Mouse (Mus musculus) thymus, postnatal 25 days (tissue): ENCODE measurements around the gene Coro1c.
A peak's percentile ranks its signal among the peaks of the same experiment; 100 is the strongest.

Source experiments
- DNase-seq: peaks from one replicate; pipeline ENCODE4 v3.0.0; 2022

The Coro1c gene

DNA sequence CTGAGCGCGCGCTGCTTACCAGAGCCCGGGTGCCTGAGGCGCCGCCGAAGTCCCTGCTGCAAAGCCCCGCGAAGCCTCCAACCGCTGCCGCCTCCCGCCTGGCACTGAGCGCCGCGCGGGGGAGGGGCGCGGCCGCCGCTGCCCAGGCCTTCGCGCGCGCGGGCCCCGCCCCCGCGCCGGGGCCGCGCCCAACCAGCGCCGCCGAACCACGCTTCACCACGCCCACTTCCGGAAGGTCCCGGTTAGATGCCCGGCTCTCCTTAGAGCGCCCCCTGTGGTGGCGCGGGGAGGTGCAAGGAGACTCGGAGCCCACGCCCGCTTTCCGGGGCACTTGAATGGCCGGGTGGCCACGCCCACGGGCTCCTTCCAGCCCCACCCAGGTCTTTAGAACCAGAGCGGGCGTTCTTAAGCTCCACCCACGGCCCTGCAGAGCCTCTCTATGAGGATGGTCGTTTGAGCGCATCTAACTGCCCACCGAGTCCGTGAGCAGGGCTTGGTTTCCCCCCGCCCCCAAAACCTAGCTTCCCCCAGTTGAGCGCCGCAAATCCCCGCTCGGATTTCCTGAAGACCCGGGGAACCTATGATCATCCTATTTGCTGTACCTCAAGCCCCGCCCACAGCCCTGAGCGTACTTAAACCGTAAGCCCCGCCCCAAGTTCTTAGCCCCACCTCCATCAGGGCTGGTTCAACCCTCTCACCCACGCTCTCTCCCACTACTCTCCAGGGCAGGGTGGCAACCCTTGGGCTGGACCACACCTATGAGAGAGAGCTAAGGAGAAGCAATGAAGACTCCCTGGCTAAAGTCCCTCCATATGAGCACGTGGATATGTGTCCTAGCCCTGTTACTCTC lies at the start of gene Coro1c:
Gene Coro1c, minus strand, starts transcription at position 167 of the 850 bp plus-strand sequence.
- DNase-seq: peak; percentile 99

DNA sequence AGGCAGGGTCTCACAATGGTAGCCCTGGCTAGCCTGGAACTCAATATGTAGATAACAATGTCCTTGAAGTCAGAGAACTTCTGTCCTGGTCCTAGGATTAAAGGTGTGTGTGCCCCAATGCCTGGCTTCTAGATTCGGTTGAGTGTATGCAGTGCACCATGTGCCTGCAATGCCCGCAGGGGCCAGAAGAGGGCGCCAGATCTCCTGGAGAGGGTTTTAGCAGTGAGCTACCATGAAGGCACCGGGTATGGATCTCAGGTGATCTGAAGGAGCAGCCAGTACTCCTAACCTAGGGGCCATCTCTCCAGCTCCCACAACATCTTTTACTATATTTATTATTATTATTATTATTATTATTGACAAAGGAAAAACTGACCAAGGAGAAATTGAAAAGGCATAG lies 48.0 kb upstream of the Coro1c start:
- peak; percentile 81 for DNase-seq

DNA sequence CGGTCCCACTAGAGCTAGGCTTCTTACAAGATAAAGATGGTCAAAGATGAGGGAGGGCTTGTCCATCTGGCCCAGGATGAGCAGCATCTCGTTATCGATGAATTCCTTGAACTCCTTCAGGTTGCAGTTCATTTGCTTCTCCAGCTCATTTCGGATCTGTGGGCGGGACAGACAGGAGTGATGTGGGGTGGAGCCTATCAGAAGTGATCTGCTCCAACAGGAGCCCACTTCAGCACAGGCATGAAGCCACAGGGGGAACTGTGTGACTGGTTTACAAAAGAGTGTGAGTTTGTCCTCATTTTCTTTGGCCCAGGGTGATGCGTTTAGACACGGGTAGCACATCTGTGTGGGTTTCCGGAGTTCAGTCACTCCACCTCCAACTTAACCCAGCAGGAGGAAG lies 47.1 kb upstream of the Coro1c start:
- no peak for DNase-seq

GRCm38 (mm10) chr5:113955281-113955680 lies 46.7 kb upstream of the Coro1c start:
- DNase-seq: no peak

GRCm38 (mm10) chr5:113954421-113954820 lies 45.9 kb upstream of the Coro1c start:
- peak; percentile 79 for DNase-seq

GRCm38 (mm10) chr5:113952519-113952918 lies 44.0 kb upstream of the Coro1c start:
- no peak for DNase-seq

DNA sequence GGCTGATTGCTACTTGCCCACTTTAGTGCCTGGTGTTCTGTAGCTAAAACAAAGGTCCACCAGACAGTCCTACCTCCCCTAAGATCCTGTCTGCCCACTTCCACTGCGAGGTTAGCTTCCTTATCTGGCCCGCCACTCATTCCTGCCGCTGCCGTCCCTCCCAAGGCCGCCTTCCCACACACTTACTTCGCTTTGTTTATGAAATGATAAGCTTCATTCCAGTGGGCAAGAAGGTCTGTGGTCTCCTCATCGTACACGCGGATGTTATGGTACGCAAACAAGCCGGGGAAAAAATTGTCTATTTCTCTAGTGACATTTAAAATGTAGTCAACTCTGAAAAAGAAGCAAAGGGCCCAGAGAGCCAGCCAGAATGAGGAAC lies 43.1 kb upstream of the Coro1c start:
- DNase-seq: no peak

DNA sequence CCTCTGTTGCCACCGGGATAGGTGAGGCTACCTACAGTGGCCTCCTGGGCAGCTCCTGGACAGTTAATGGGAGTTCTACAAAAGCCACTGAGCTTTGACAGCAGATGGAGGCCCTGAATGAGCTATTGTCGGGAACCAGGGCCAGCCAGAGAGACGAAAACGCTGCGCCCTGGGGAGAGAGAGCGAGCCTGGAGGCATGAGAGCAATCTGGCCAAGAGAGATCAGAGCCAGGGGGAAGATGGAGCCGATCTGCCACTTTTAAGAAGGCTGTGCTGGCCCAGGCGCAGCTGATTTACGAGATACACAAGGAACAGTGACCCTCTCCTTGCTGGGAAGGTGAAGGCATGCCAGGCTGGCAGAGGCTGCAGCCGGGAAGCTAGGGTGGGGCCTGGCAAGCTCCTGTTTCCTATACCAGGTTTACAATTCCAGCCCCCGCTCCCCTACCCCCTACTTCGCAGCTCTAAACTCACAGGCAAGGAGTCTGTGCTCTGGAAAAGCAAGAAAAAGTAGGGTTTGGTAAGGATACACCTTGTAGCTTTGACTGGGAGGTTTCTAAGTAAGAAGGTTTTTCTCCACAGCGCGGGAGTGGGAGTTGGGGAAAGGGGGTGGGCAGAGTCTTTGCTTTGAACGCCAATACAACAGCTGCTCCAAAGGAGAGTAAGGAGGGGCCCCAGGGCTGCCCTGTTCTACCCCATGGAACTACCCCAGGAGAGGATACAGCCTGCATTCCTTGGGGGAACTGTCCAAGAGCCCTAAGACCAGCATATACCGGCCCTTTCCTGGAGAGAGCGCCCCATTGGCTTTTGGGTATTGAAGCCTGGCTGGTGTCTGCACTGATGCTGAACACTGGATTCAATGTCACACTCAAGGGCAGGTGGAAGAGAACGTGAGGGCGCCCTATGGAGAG lies 42.5 kb upstream of the Coro1c start:
- DNase-seq: no peak

DNA sequence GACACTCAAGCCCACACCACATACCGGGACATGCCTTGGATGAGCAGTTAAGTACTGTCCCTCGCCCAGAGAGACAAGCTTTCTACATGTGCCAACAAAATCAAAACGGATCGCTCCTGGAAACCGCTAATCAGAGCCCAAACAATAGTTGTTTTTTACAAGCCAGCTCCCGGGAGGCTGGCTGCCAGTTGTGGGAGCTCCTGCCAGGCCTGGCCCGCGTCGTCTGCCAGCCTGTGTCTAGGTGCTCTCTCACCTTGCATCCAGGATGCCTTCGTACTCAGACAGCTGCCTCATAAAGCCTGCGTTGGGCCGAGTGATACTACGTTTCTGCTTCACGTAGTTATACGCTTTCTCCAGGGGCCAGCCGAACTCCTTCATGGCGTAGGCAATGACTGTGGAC lies 41.6 kb upstream of the Coro1c start:
- no peak for DNase-seq

DNA sequence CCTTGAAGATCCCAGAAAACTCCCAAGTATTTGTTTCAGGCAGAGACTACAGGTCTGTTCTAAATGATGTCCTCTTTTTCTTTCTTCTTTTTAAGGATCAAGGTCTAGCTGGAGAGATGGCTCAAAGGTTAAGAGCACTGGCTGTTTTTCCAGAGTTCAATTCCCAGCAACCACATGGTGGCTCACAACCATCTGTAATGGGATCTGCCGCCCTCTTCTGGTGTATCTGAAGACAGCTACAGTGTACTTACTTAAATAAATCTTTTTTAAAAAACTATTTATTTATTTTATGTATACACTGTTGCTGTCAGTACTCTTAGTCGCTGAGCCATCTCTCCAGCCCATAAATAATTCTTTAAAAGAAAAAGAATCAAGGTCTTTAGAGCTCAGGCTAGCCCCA lies 38.7 kb upstream of the Coro1c start:
- no peak for DNase-seq

GRCm38 (mm10) chr5:113945126-113945525 lies 36.6 kb upstream of the Coro1c start:
- no peak for DNase-seq

GRCm38 (mm10) chr5:113943328-113943727 lies 34.8 kb upstream of the Coro1c start:
- DNase-seq: no peak

GRCm38 (mm10) chr5:113942580-113942979 lies 34.0 kb upstream of the Coro1c start:
- no peak for DNase-seq

- DNase-seq: no peak
Measured at GRCm38 (mm10) chr5:113939263-113939900, 30.8 kb upstream of the Coro1c start.

- no peak for DNase-seq
Measured at GRCm38 (mm10) chr5:113937650-113938049, 29.1 kb upstream of the Coro1c start.

GRCm38 (mm10) chr5:113933889-113934288 lies 25.3 kb upstream of the Coro1c start:
- no peak for DNase-seq

- no peak for DNase-seq
Measured at GRCm38 (mm10) chr5:113933480-113933879, 24.9 kb upstream of the Coro1c start.

- no peak for DNase-seq
Measured at GRCm38 (mm10) chr5:113932310-113932709, 23.8 kb upstream of the Coro1c start.

- no peak for DNase-seq
Measured at GRCm38 (mm10) chr5:113930648-113931609, 22.4 kb upstream of the Coro1c start.

GRCm38 (mm10) chr5:113929950-113930647 lies 21.5 kb upstream of the Coro1c start:
- no peak for DNase-seq

- no peak for DNase-seq
Measured at GRCm38 (mm10) chr5:113929526-113929925, 21.0 kb upstream of the Coro1c start.
